Mouse (Mus musculus): ENCODE data around the gene Tmco4. TPM values are rescaled to one million over a fixed set of nuclear protein-coding genes. Genes with fewer than 3 reads are reported as not detected.

Gene Tmco4
- total RNA-seq, 4 experiments from 2014 or later = 2.3 to 5.4 (median 4.1) TPM

DNA sequence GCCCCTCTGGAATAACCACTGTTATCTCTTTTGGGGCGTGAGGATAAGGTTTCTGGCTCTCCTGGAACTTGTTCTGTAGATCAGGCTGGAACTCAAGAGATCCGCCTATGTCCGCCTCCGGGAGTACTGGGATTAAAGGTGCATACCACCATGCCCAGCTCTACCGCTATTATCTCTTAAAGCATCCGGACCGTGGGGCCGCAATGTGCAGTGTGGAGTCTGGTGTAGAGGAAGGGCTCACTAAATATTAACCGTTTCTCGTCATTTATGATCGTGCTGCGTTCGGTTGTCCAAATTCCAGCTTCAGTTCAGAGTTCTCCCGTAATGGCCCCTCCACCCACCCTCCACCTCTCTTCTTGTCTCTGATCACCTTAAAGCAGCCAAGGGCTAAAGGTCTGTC, 45.7 kb downstream of the Tmco4 start:
- no peak for DNase-seq (ENCODE audit: low spot score in 2 of 2)

DNA sequence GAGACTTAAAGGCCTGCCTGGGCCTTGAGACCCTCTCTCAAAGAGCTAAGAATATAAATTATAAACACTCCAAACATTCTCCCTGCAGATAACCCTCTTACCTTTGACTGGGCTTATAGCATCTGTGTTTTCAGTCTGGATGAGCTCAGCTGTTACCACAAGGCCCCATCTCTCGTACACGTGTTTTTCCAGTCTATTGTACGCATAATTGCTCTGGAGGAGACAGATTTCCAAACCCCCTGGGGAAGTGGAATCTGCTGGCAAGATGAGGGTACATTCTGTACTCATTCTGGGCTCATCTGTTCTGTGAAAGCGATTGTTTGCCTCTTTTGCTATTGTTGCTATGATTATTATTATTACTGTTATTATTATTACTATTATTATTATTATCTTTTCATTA, 46.3 kb downstream of the Tmco4 start:
- no peak for DNase-seq (ENCODE audit: low spot score in 2 of 2)

DNA sequence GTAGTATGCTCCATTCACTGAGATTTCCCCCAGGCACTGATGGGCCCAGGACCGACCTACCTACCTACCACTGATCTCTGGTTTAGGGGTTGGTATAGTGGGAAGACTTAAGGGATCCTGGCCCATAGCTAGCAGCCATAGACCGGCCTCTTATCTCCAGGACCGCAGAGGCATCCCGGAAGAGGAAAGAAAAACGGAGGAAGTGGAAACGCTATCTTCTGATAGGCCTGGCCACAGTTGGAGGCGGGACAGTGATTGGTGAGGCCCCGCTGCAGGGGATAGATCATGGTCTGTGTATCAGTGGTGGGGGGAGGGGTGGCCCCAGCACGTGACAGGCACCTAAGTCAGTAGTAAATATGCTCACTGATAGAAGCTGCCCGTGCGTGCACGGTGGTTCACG, 46.7 kb downstream of the Tmco4 start:
- no peak for DNase-seq (ENCODE audit: low spot score in 2 of 2)

DNA sequence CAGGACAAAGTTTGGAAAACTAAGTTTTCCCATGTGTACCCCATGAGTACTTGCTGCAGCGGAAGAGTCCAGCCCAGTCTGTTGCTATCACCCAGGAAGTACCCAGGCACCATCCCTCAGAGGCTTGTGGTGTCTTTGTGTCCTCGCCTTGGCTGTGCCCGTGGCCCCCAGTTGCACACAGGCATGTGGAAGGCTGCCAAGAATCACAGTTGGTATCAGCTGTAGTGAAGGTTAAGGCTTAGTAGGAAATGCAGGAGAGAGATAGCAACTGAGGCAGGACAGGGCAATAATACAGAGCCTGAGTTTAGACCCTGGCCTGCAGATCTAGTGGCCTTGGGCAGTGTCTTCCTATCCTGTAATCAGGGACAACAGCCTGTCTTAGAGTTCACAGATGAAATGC, 47.7 kb downstream of the Tmco4 start:
- no peak for DNase-seq (ENCODE audit: low spot score in 2 of 2)

DNA sequence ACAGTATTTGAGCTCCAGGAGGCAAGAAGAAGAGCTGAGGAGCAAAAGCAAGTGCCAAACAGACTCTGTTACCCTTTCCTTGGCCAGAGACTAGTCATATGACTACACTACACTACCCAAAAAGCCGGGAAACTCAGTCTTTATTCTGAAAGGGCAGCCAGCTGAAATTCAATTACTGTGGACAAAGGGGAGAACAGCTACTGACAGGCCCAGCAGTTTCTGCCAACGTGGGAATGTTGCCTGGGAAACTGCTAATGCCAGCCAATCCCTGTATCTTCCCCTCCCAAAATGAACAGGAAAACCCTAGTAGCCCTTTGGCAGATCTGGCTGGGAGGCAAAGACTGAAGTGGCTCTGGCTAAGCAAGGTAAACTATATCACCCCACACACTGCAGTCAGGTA, 51.7 kb downstream of the Tmco4 start:
- peak; percentile 73 to 75 for DNase-seq (ENCODE audit: low spot score in 2 of 2)

DNA sequence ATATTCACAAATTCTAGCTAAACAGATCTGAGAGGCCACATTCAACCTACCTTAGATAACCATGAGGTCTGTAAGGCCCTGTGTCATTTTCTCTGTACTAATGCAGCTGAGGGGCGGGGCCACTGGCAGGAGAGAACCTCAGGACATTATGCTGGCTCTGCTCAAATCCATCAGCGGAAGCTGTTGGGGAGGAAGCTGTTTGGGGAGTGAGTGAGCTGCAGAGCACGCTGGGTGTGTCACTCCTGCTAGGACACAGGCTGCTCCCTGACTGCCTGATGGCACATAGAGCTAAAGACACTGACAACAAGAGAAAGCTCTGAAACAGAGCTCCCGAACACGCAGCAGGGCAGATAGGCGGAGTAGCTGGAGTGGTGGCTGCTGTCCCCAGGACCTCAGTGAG, 58.0 kb downstream of the Tmco4 start:
- DNase-seq (ENCODE audit: low spot score in 2 of 2) = no peak

DNA sequence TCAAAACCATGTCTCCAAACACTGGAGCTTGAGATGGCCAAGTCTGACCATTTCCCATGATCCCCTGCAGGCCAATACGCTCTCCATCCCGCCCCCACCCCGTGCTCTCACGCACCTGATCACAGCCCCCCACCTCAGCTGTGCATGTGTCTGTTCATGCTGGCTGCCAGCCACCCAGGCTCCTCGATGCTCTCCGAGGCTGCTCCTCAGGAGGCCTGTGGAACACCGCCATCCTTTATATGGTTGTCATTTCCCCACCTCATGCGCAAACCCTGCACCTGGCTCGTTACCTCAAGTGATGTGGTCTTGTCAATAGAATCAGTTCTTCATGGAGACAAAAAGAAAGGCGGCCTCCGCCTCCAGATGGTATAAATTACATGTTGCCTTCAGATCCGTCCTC, 59.8 kb downstream of the Tmco4 start:
- no peak for DNase-seq (ENCODE audit: low spot score in 2 of 2)

DNA sequence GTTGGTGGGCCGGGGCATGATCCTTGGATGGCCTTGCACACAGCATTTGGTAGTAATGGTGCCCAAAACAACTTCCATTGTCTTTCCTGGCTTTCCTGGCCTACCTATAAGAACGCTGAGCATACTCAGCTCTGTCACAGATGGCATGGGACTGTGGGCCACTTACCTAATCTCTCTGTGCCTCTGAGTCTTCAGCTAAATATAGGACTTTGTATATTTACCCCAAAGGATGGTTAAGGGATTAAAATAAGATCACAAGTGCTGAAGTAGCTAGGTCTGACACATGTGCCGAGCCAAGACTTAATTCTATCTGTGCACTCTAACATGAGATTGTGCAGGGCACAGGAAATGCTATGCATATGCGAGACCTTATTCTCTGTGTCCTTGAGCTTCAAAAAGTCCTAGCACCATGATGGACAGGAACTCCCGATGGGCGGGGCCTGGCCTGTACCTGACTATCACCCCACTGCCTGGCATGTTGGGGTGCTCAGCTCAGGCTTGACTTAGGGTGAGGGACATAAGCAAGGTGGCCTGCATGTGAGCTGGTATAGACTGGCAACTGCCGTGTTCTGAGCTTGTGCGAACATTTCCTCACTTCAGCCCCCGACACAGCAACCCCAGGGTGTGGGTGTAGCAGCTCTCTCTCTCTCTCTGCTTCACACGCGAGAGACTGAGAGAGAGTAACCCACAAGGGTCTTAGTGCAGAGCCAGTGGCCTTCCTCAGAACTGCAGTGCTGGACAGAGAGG, 60.7 kb downstream of the Tmco4 start:
- no peak for DNase-seq (ENCODE audit: low spot score in 2 of 2)

DNA sequence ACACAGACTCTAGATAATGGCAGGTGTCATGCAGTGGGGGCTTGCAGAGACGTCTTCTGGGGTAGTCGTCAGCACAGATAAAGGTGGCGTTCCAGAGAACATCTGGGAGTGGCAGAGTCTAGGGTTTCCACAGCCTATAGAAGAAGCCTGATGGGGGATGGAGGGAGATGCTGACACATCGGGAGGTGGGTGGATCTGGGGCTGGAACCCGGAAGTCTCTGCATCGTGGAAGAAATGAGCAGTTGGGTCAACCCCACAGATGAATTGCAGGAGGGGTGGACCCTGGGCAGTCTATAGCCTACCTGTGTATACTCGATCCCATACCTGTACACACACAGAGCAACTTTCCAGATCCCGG, 61.3 kb downstream of the Tmco4 start:
- no peak for DNase-seq (ENCODE audit: low spot score in 2 of 2)

DNA sequence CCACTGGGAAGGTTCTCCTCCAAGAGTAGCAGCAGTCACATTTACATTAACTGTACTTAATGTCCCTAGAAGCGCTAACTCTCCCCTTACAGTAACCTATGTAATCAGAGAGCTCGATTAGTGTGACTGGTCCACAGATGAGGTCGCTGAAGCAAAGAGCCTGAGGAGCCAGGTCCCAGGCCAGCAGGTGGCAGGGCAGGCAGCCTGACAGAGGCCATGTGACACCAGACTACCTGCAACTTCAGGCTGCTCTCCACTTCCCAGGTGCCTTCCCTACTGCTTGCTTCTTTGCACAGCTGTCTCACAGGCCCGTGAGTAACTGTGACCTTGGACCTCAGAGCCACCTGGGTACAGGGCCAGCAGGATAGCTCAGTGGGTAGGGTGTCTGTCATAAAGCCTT, 61.9 kb downstream of the Tmco4 start:
- DNase-seq (ENCODE audit: low spot score in 2 of 2) = no peak

DNA sequence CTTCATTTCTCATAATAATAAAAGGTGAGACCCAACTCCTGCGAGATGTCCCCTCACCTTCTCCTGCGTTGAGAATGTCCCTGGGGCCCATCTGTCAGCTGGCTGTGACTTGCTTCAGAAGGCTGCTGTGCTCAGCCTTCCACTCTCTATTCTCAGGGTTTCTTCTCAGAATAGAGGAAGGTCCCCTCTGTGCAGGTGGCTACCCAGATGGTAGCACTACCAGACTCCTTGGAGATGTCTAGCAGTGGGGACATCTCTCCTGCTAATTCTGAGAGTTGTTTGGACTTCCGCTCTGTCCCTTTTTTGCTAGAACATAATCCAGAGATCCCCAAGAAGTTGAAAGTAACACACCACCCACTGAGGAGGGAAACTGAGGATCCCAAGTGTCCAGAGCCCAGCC, 62.3 kb downstream of the Tmco4 start:
- DNase-seq (ENCODE audit: low spot score in 2 of 2) = no peak

DNA sequence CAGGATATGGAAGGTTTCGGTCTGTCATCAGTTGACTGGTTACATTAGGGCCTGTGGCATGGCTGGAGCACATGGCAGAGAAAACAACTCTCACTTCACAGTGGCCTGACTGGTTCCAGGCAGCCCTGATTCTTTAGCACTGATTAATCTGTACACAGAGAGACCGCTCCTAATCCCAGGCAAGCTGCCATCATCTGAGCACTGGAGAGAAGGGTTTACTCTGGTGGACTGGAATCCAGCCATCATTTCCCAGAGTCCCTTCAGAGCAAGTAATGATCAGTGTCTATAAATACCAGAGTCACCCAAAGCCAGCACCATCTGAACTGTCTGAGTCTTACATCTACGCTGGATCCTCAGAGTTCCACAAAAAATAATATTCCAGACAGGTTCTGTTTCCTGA, 63.1 kb downstream of the Tmco4 start:
- DNase-seq (ENCODE audit: low spot score in 2 of 2) = peak in 1 of 2 experiments; percentile 47

DNA sequence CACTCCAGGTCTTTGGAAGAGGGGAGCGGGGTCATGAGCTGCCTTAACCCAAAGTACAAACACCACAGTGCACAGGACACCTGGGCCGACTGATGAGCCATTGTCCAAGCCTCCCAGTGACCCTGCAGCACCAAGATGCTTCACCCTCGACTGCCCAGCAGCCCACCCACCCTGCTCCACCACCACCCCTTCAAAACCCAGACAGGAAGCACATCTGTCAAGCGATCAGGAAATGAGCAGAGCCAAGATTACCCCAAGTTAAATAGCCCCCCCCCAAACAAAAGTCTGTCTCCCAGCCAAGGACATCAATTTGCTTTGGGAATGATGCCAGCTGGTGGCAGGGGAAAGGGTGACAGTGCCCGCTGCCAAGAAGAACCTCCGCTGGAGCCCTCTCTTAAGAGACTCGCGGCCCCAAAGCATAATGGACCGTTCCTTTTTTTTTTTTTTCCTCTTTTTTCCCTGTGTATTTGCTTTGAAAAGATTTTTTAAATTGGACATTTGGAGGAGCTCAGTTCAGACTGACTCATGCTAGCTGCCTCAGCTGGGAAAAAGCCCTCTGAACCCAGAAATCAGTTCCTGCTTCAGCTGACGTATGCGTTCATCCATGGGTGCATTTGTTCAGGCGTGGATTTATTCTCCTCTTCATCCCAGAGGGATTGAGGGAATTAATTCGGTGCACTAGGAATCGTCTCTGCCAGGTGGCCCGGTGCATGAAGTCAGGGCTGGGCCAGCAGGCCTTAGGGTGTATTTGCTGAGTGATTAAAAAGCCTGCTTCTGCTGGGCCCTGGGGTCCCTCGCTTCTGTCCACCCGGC, 65.3 kb downstream of the Tmco4 start:
- DNase-seq (ENCODE audit: low spot score in 2 of 2) = no peak

DNA sequence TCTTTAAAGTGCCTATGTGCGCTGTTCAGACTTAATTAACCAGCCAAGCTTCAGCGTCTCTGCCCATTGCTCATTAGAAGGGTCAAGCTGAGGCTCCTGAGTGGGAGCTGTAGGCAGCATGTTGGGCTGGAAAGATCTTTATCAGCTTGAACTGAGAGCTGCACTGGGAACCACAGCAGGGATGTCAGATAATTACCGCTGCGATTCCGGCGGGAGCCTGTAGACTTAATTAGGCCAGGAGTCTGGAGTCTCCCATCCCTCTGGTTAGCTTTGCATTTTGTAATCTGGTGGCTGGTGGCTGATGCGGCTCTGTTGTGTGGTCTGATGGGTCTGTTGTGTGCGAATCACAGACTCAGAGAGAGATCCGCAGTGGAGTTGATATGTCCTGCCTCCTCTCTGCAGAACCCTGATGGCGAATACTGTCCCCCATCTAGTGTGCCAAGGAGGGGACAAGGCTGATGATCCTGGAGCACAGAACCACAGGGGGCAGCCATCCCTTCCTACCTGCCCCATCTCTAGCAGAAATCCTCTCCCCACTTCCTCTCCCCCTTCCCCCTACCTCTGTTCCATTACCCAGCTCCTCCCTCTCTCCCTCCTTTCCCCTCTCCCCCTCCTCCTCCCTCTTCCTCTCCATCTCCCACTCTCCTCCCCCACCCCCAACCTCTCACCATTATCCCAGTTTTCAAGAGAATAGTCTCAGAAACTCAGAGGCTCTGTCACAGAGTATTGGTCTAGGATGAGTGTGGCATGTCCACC, 67.6 kb downstream of the Tmco4 start:
- no peak for DNase-seq (ENCODE audit: low spot score in 2 of 2)

DNA sequence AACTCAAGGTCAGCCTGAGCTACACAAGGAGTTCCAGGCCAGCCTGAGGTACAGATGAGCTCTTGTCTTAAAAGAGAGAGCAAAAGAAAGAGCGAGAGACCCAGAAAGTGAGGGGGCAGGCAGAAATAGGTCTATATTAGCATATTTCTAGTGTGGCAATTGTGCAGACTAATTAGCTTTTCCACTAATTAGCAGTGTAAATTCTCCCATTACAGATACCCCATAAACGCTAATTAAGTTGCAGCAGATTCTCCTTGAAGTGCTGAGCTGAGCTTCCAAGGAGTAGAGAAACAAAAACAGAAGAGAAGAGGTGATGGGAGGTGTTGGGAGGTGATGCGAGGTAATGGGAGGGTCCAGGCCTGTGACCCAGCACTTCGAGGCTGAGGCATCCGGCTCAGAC, 69.9 kb downstream of the Tmco4 start:
- DNase-seq (ENCODE audit: low spot score in 2 of 2) = no peak

DNA sequence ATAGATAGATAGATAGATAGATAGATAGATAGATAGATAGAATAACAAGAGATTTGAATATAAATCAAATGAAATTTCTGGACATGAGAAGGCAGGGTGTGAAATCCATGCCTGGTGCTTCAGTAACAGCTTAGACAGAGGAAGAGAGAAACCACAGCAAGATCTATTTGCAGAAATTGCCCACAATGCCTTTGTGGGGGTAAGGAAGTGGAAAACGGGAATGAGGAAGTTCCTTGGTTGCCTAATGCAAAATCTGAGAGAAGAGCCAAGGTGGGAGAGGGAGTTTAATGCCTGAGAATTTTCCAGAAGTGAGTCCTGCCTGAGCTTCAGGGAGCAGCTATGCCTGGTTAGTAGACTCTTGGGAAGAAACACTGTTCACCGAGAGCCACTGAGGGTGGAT, 70.9 kb downstream of the Tmco4 start:
- DNase-seq (ENCODE audit: low spot score in 2 of 2) = no peak

DNA sequence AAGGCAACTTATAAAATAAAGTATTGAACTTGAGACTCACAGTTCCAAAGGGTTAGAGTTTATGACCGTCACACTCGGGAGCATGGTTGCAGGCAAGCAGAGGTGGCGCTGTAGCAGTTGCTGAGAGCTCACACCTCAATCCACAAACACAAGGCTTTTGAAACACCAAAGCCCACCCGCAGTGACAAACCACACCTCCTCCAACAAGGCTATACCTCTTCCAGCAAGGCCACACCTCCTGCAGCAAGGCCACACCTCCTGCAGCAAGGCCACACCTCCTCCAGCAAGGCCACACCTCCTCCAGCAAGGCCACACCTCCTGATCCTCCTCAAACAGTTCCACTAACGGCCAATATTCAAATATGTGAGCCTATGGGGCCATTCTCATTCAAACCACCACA, 71.9 kb downstream of the Tmco4 start:
- no peak for DNase-seq (ENCODE audit: low spot score in 2 of 2)

DNA sequence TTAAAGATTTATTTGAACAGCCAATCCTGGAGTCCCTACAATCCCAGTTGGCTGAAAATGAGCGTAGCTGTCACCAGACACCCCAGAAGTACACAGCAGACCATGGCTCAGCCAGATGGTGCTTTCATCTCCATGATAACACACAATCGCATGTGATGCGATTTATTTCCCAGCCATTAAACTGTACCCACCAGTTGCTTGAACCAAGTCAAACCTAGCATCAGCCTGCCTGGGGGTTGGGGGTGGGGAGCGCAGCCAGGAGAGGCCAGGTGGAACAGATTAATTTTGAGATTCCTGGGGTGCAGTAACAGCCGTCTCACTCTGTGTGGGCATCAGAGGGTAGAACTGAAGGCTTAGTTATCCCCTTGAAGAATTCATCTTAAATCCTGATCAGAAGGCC, 73.7 kb downstream of the Tmco4 start:
- peak in 1 of 2 experiments; percentile 53 for DNase-seq (ENCODE audit: low spot score in 2 of 2)

DNA sequence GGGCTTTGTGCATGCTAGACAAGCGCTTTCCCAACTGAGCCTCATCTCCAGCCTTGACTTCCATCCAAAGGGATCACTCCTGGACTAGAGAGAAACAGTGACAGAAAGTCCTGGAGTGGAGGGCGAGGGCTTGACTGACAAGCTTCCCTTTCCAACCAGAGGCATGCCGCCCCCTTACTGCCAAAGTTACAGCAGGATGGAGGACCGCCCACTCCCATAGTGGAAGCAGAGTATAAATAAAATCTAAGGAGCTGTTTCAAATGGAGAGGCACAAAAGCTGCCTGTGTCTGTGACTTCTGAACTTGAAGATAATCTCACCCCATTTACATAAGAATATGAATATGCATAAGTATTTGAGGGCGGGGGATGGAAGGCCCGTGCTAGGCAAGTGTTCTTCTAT, 75.8 kb downstream of the Tmco4 start:
- DNase-seq (ENCODE audit: low spot score in 2 of 2) = no peak

DNA sequence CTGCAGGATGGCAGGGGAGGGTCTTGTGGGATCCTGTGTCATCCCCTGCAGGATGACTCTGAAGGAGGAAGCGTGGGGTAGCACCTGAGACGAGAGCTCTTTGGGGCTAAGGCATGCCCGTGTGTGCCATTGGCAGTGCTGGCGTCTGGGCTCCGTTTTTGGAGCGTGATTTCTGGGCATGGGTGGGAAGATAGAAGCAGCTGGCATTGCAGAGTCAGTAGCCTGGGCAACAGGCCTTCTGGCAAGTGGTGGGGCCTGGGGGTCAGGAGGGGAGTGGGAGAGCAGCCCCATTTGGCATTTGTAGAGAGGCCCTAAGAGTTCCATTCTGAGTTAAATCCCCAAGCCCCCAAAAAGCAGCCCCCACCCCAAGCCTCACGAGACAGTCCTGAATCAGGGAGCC, 80.1 kb downstream of the Tmco4 start:
- no peak for DNase-seq (ENCODE audit: low spot score in 2 of 2)

DNA sequence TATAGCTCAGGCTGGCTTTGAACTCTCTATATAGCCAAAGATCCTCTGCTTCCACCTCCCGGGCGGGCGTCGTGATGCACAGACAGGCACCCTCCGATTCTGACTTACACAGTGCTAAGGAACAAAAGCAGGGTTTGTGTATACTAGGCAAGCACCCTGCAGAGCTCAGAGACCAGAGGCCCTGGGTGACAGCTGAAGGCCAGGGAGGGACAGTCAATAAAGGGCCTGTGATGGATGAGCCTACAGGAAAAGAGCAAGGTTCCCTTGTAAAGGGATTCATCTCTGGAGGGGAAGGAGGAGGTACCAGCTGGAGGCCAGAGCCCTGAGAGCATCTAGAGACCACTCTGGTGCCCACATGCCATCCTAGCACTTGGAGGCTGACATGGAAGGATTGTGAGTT, 80.7 kb downstream of the Tmco4 start:
- DNase-seq (ENCODE audit: low spot score in 2 of 2) = no peak

DNA sequence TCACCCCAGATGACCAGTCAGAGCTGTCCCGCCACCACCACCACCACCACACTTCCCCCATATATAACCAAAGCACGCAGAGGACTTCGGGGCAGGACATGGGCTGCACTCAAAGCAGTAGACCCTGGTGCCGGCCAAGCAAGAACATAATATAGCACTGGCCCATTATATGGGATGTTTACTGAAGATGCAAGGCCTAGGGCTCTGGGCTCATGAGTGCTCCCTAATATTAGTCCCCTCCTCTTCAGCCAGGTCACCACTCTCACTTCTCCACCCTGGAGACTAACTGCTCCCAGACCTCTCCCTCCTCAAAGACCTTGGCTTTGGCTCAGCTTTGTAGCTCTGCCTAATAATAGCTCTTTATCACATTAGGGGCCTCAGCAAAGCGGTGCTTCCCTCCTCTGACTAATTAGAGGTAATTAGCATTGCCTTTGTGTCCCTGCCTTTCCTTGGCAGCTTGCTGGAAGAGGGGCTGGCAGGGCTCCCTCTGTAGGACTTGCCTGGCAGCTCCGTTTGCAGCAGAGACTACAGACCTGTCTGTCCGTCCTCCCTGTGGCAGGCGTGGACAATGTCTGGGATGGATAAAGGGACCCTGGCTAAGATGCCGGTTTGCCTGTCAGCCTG, 81.7 kb downstream of the Tmco4 start:
- peak; percentile 70 to 71 for DNase-seq (ENCODE audit: low spot score in 2 of 2)
